Mouse (Mus musculus) bone marrow macrophage, adult 2 months (primary cell): ENCODE measurements around the gene Adam12.

Experiments
- CTCF ChIP-seq: IDR thresholded peaks from 2 replicates; pipeline ENCODE4 v1.5.1; 2012; ENCODE audit warnings: low read depth, mild to moderate bottlenecking, low read length, moderate library complexity
- POLR2A ChIP-seq: IDR thresholded peaks from 2 replicates; pipeline ENCODE4 v1.6.1; 2012; ENCODE audit warnings: mild to moderate bottlenecking, low read depth, low read length, borderline replicate concordance

DNA sequence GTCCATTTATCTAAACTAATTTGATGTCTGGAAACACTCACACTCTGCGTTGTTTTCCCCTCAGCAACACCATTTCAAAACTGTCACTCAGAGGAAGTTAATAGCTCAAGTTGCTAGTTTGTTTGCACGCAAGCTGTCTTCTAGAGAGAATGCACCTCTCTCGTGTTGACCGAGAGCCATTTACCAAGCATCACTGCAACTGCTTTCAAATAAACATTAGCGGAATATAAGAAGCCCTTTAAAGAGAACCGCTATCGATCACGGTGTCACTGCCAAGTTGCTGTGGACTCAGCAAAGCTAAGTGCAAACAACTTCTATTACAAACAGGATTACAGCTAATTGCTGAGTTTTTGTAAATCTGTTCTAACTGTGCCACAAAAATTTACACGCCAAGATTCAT lies 87.8 kb downstream of the Adam12 start:
- no peak for TF ChIP-seq CTCF
- no peak for TF ChIP-seq POLR2A
